Mouse (Mus musculus) testis, adult 2 months (tissue): ENCODE results near the gene Dip2a. TPM values are rescaled to one million over a fixed set of nuclear protein-coding genes. Genes with fewer than 3 reads are reported as not detected.

ENCODE experiments used
- H3K27ac ChIP-seq: fragments of 200-500 bp; 2 replicates; pipeline ENCODE4 v1.5.1; 2012; ENCODE audit warnings: low read depth, low read length; ENCODE audit not compliant: control insufficient read depth, insufficient read depth
- H3K27me3 ChIP-seq: fragments of 200-500 bp; 2 replicates; pipeline ENCODE4 v1.6.1; 2012; ENCODE audit warnings: mild to moderate bottlenecking, low read length, moderate library complexity; ENCODE audit not compliant: control insufficient read depth, insufficient read depth
- H3K36me3 ChIP-seq: fragments of 200-500 bp; 2 replicates; pipeline ENCODE4 v1.6.1; 2012; ENCODE audit warnings: mild to moderate bottlenecking, low read length; ENCODE audit not compliant: control insufficient read depth, insufficient read depth
- H3K4me1 ChIP-seq: fragments of 200-500 bp; 2 replicates; pipeline ENCODE4 v1.6.1; 2012; ENCODE audit warnings: low read length; ENCODE audit not compliant: control insufficient read depth, insufficient read depth
- H3K4me3 ChIP-seq: fragments of 200-500 bp; 2 replicates; pipeline ENCODE4 v1.5.1; 2012; ENCODE audit warnings: low read depth, mild to moderate bottlenecking, low read length, moderate library complexity, mixed read lengths; ENCODE audit not compliant: control insufficient read depth
- CTCF ChIP-seq: fragments of 200-500 bp; IDR thresholded peaks from 2 replicates; pipeline ENCODE4 v1.5.1; 2012; ENCODE audit warnings: low read depth, mild to moderate bottlenecking, inconsistent platforms, low read length, moderate library complexity; ENCODE audit not compliant: control insufficient read depth, insufficient read depth, insufficient replicate concordance
- POLR2A ChIP-seq: fragments of 200-500 bp; IDR thresholded peaks from 2 replicates; pipeline ENCODE4 v1.6.1; 2012; ENCODE audit warnings: low read depth, mild to moderate bottlenecking, inconsistent platforms, low read length, moderate library complexity; ENCODE audit not compliant: control insufficient read depth
- polyA plus RNA-seq: library from polyadenylated mRNA; depleted of rRNA; stranded (reverse); fragments of >200 nt; gene quantifications from 2 replicates; pipeline ENCODE4 v1.2.3, GENCODE M21; 2012; rRNA removed

The Dip2a gene
- polyA plus RNA-seq, 1 experiment = 15.2 TPM

DNA sequence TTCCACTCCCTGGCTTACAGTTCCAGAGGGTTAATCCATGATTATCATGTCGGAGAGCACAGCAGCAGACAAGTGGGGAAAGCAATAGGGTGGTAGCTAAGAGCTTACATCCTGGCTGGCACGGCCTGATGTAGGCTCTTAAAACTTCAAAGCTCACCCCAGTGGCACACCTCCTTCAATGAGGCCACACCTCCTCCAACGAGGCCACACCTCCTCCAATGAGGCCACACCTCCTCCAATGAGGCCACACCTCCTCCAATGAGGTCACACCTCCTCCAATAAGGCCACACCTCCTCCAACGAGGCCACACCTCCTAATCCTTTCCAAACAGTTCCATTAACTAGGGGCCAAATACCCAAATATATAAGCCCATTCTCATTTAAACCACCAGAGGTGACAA lies 130.9 kb downstream of the Dip2a start:
- H3K36me3 ChIP-seq = no peaks in the 10 kb centered on the region
- no peak overlapping the region for H3K27ac ChIP-seq
- no peaks in the 10 kb centered on the region for H3K4me1 ChIP-seq
- no peaks in the 10 kb centered on the region for H3K27me3 ChIP-seq
- TF ChIP-seq POLR2A (no peak), CTCF (no peak)
- no peak overlapping the region for H3K4me3 ChIP-seq

DNA sequence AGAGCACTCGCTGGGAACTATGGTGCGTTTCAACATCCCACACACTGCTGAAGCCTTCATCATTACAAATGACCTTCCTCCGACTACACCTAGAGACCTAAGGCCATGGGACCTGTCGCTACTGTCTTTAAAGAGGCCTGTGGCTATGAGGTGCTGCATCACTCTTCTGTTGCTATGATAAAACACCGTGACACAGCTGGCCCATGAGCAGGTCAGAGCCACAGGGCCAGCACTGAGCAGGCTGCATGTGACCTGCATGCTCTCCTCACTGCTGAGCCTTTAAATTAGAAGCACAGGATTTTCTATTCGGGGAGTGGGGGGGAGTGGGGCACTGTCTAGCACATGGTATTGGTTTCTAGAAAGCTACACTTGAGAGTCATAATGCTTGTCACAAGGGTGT lies 133.0 kb downstream of the Dip2a start:
- H3K4me3 ChIP-seq = no peak overlapping the region
- no peaks in the 10 kb centered on the region for H3K27me3 ChIP-seq
- no peaks in the 10 kb centered on the region for H3K4me1 ChIP-seq
- H3K27ac ChIP-seq = no peak overlapping the region
- no peaks in the 10 kb centered on the region for H3K36me3 ChIP-seq
- TF ChIP-seq POLR2A = no peak
- TF ChIP-seq CTCF = no peak

DNA sequence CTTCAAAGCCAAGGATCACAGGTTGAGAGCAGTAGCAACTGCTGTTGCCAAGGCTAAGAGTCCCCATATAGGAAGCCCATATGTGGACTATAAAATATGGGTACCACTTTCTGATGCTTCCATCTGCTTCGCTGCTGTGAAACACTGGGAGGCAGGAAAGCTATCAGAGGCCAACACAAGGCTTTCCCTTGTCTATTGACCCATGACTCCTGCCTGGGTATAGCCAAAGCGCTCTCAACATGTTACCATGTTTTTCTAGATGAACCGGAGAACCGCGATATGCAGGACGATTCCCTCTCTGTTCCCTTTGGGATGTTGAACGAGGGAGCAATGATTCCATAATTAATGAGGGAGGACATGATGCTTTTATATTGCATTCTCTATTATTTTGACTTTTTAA lies 134.3 kb downstream of the Dip2a start:
- no peak for TF ChIP-seq CTCF
- TF ChIP-seq POLR2A = no peak
- Histone ChIP-seq H3K4me1 (no peaks in the 10 kb centered on the region), H3K27me3 (no peaks in the 10 kb centered on the region), H3K27ac (no peak overlapping the region), H3K36me3 (no peaks in the 10 kb centered on the region), H3K4me3 (no peak overlapping the region)

Other genes with a start within 250 kb of the Dip2a start
- 4.8 and 5.5 TPM in 2 replicates for gene Slc5a4b, start 234.3 kb downstream of the Dip2a start, polyA plus RNA-seq
- gene Slc5a4a, start 197.8 kb downstream of the Dip2a start, polyA plus RNA-seq = 0.37 and 0.53 TPM in 2 replicates
- 6.8 and 7.0 TPM in 2 replicates for gene Prmt2, start 107.4 kb downstream of the Dip2a start, polyA plus RNA-seq
- gene S100b, start 91.4 kb downstream of the Dip2a start, polyA plus RNA-seq = 0.78 and 0.90 TPM in 2 replicates
- gene AC141477.1, start 95.2 kb upstream of the Dip2a start, polyA plus RNA-seq = not detected in 2 replicates
- gene Pcnt, start 97.5 kb upstream of the Dip2a start, polyA plus RNA-seq = 54.9 and 58.5 TPM in 2 replicates
- 0.23 and 0.47 TPM in 2 replicates for gene 2610028H24Rik, start 103.8 kb upstream of the Dip2a start, polyA plus RNA-seq
- gene Mcm3ap, start 123.6 kb upstream of the Dip2a start, polyA plus RNA-seq = 9.9 and 11.3 TPM in 2 replicates
- gene Ybey, start 123.8 kb upstream of the Dip2a start, polyA plus RNA-seq = 1.1 and 1.2 TPM in 2 replicates
- 11.1 TPM in 2 replicates for gene Lss, start 186.3 kb upstream of the Dip2a start, polyA plus RNA-seq
- 278 and 287 TPM in 2 replicates for gene Spatc1l, start 217.0 kb upstream of the Dip2a start, polyA plus RNA-seq
- gene Ftcd, start 230.4 kb upstream of the Dip2a start, polyA plus RNA-seq = 0.40 and 0.52 TPM in 2 replicates